Mouse (Mus musculus) myocyte (in vitro differentiated cells): ENCODE data around the gene 4933405L10Rik.

Experiments
- CEBPB ChIP-seq: IDR thresholded peaks from 2 replicates; pipeline ENCODE4 v1.6.1; 2011; ENCODE audit warnings: mild to moderate bottlenecking, moderate library complexity; ENCODE audit not compliant: poor library complexity, insufficient read depth, severe bottlenecking
- MYOD1 ChIP-seq, 3 experiments: IDR thresholded peaks; one replicate each; pipeline ENCODE4 v1.6.1; 2011; ENCODE audit warnings: control low read depth in 2 of 3, low read depth in 2 of 3, mild to moderate bottlenecking in 2 of 3, moderate library complexity in 1 of 3; ENCODE audit not compliant: insufficient read length in 2 of 3, control insufficient read depth in 1 of 3
- MYOG ChIP-seq, 3 experiments: IDR thresholded peaks; one replicate each; pipeline ENCODE4 v1.6.1; 2011; ENCODE audit warnings: control low read depth in 2 of 3, low read depth in 2 of 3, mild to moderate bottlenecking in 2 of 3; ENCODE audit not compliant: insufficient read length in 2 of 3, control insufficient read depth in 1 of 3, insufficient read depth in 1 of 3
- POLR2A ChIP-seq: IDR thresholded peaks from one replicate; pipeline ENCODE4 v1.6.1; 2011; ENCODE audit warnings: low read depth, mild to moderate bottlenecking, control low read depth, moderate library complexity; ENCODE audit not compliant: insufficient read length
- POLR2AphosphoS2 ChIP-seq: IDR thresholded peaks from one replicate; pipeline ENCODE4 v1.6.1; 2011; ENCODE audit warnings: low read depth, control low read depth; ENCODE audit not compliant: insufficient read length
- USF1 ChIP-seq: IDR thresholded peaks from one replicate; pipeline ENCODE4 v1.6.1; 2011; ENCODE audit warnings: low read depth, mild to moderate bottlenecking, control low read depth, moderate library complexity

- no peak for TF ChIP-seq USF1
- TF ChIP-seq POLR2A: no peak
- no peak for TF ChIP-seq POLR2AphosphoS2
- TF ChIP-seq MYOG (IDR thresholded peaks at IDR 0.05; ENCODE audit: control insufficient read depth in 1 of 3, insufficient read depth in 1 of 3, insufficient read length in 2 of 3, low read depth in 2 of 3): no peak
- TF ChIP-seq CEBPB: no peak
- no peak for TF ChIP-seq MYOD1 (IDR thresholded peaks at IDR 0.05; ENCODE audit: control insufficient read depth in 1 of 3, insufficient read length in 2 of 3, low read depth in 2 of 3)
These were observed 13.2 kb upstream of the 4933405L10Rik start for GRCm38 (mm10) chr8:105694051-105694799.
